Mouse (Mus musculus) limb, embryonic 14.5 days (tissue): ENCODE results near the gene Arhgap19. TPM values are rescaled to one million over a fixed set of nuclear protein-coding genes. Genes with fewer than 3 reads are reported as not detected.
A peak's percentile ranks its signal among the peaks of the same experiment; 100 is the strongest.

ENCODE experiments used
- ATAC-seq: fragments of 200-750 bp; cut with Nextera tagmentation; 2 replicates; pipeline ENCODE4 v1.8.0; 2017; ENCODE audit warnings: low read depth, moderate number of reproducible peaks, moderate TSS enrichment; ENCODE audit not compliant: low FRiP score
- DNase-seq: peaks from one replicate; pipeline ENCODE4 v3.0.0-alpha.2; 2015; ENCODE audit warnings: low spot score
- H3K27ac ChIP-seq: fragments of 300-500 bp; sonication (generic); replicated peaks from 2 replicates; pipeline ENCODE4 v1.5.1; 2014; ENCODE audit warnings: low read depth, mild to moderate bottlenecking, low read length, moderate library complexity, mixed read lengths
- H3K27me3 ChIP-seq: fragments of 300-500 bp; sonication (generic); 2 replicates; pipeline ENCODE4 v1.6.1; 2014; ENCODE audit warnings: low read length, mixed read lengths; ENCODE audit not compliant: control insufficient read depth, insufficient read depth
- H3K36me3 ChIP-seq: fragments of 300-500 bp; sonication (generic); 2 replicates; pipeline ENCODE4 v1.6.1; 2014; ENCODE audit warnings: mild to moderate bottlenecking, low read length, moderate library complexity, mixed read lengths; ENCODE audit not compliant: control insufficient read depth, insufficient read depth
- H3K4me1 ChIP-seq: fragments of 300-500 bp; sonication (generic); 2 replicates; pipeline ENCODE4 v1.6.1; 2014; ENCODE audit warnings: antibody characterized with exemption, low read length, mixed read lengths; ENCODE audit not compliant: control insufficient read depth, insufficient read depth
- H3K4me2 ChIP-seq: fragments of 300-500 bp; sonication (generic); replicated peaks from 2 replicates; pipeline ENCODE4 v1.6.1; 2014; ENCODE audit warnings: low read depth, mild to moderate bottlenecking, low read length, moderate library complexity; ENCODE audit not compliant: severe bottlenecking
- H3K4me3 ChIP-seq: fragments of 300-500 bp; sonication (generic); replicated peaks from 2 replicates; pipeline ENCODE4 v1.5.1; 2014; ENCODE audit warnings: low read length
- H3K9ac ChIP-seq: fragments of 300-500 bp; sonication (generic); 2 replicates; pipeline ENCODE4 v1.6.1; 2014; ENCODE audit warnings: mild to moderate bottlenecking, low read depth, low read length, moderate library complexity; ENCODE audit not compliant: severe bottlenecking
- H3K9me3 ChIP-seq: fragments of 300-500 bp; sonication (generic); 2 replicates; pipeline ENCODE4 v1.6.1; 2016; ENCODE audit warnings: low read length; ENCODE audit not compliant: control insufficient read depth
- POLR2A ChIP-seq: fragments of 200-500 bp; IDR thresholded peaks from 2 replicates; pipeline ENCODE4 v1.8.0; 2012; ENCODE audit warnings: inconsistent platforms, mild to moderate bottlenecking, moderate library complexity, borderline replicate concordance; ENCODE audit not compliant: insufficient read depth, insufficient read length; ENCODE audit errors: extremely low read depth
- WGBS: fragments of 180-500 bp; shearing (Covaris S2); extraction: QIAGEN DNeasy Blood & Tissue Kit; methylation state at CpG from one replicate; pipeline ENCODE4 v1.1.7; 2014; 5-methylcytosine and 5-hydroxymethylcytosine counted together
- polyA plus RNA-seq, 2 experiments: library from polyadenylated mRNA; depleted of rRNA in 1 of 2; stranded (reverse) in 1 of 2; unstranded in 1 of 2; fragments of >200 nt; fragmentation: Nextera tagmentation in 1 of 2; extraction: Ambion mirVana in 1 of 2; gene quantifications; 2 replicates each; pipeline versions ENCODE4 v1.2.1 to v1.2.3; 2012 to 2014

Arhgap19 gene
- polyA plus RNA-seq, 2 experiments = 18.8 to 19.7 TPM

DNA sequence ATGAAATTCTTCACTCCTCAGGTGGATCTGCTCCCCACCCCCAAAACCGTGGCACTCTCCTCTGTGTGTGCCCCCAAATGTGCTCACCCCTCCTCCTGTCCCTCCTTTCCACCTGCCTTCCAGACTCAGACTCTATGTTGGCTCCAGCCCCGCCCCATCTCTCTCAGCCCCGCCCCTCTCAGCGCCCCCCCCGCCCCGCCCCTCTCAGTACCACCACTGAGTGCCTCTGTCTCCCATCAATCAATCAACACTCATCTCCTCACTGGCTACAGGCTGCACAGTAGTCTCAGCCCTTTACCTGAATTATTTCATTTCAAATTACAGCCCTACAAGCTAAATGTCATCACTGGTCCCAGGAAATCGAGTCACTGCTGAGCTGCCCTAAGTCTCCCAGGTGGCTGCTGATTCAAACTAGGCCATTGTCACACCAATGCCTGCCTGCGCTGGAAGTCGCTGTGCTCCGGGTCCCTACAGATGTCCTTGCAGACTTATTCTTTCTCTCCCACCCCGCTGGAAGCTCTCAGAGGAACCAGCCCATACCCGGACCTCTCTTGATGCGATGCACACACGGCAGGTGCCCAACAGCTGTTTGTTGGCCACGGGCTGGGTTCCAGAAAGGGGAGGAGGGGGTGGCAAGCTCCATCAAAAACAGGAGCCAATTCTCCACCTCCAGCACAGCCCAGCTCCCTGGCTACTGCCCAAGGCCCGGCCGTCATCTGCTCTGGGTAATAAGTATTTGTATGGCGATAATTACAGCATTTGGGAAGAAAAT is 64.0 kb downstream of the Arhgap19 start:
- peaks cover 9% of the 10 kb centered on the region for H3K4me1 ChIP-seq
- H3K27ac ChIP-seq = no peak overlapping the region
- H3K4me2 ChIP-seq = no peak overlapping the region; the same call in 1 of the 2 replicates
- no peaks in the 10 kb centered on the region for H3K9me3 ChIP-seq
- peaks cover 46% of the 10 kb centered on the region for H3K27me3 ChIP-seq
- ATAC-seq (peak; percentile 55), DNase-seq (peak; percentile 51)
- WGBS = 2% methylated on average over 18 of the region's 18 CpGs
- no peak overlapping the region for H3K9ac ChIP-seq
- TF ChIP-seq POLR2A = no peak
- H3K36me3 ChIP-seq = no peaks in the 10 kb centered on the region
- H3K4me3 ChIP-seq = no peak overlapping the region

DNA sequence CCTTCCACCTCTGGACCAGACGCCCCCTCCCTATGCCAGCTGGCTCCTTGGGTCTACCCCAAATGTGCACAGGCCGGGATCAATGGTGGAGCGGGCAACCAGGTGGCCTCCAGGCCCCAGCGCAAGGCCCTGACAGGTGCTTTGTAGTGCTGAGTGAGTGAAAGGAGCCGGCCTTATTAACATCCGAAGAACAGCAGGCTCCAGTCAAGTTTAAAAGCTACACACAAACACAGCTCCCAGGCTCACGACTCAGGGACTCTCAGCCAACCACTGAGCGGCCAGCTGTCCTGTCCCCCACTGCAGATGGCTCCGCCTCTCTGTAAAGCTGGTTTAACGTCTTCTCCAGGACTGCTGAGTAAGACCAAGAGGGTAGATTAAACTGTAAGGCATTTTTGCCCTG is 67.2 kb downstream of the Arhgap19 start:
- Histone ChIP-seq H3K4me1 (peaks cover 9% of the 10 kb centered on the region), H3K4me3 (no peak overlapping the region), H3K27me3 (peaks cover 23% of the 10 kb centered on the region), H3K27ac (no peak overlapping the region), H3K36me3 (no peaks in the 10 kb centered on the region), H3K9ac (no peak overlapping the region), H3K4me2 (no peak overlapping the region), H3K9me3 (peaks cover 5% of the 10 kb centered on the region; the same call in 1 of the 2 replicates)
- ATAC-seq (peak; percentile 75), DNase-seq (peak; percentile 47)
- no peak for TF ChIP-seq POLR2A
- 3% methylated on average over 10 of the region's 10 CpGs for WGBS

DNA sequence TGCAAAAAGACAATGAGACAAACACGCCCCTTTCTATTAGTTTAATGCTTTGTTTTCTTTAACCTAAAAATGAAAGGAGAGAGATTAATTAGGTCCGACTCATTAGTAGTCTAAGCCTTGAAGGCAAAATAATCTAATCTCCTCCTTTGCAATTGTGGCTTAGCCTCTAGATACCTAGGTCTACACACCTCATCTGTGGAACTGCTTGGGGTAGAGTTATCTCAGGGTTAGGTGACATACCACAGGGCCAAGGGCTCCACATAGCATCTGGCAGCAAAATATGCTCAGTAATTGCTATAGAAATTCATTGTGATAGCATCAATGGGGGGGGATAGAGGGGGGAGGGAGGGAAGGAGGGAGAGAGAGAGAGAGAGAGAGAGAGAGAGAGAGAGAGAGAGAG is 76.4 kb downstream of the Arhgap19 start:
- no peak for TF ChIP-seq POLR2A
- ATAC-seq = no peak
- H3K27me3 ChIP-seq = no peaks in the 10 kb centered on the region
- WGBS = 58% methylated on average over 2 of the region's 2 CpGs
- no peaks in the 10 kb centered on the region for H3K36me3 ChIP-seq
- no peak overlapping the region for H3K4me2 ChIP-seq
- H3K27ac ChIP-seq = no peak overlapping the region
- 0 out of 2 replicates have a peak, but pooled peaks cover 6% of the 10 kb centered on the region for H3K4me1 ChIP-seq
- DNase-seq = no peak
- no peak overlapping the region for H3K4me3 ChIP-seq
- no peaks in the 10 kb centered on the region for H3K9me3 ChIP-seq
- no peak overlapping the region for H3K9ac ChIP-seq

DNA sequence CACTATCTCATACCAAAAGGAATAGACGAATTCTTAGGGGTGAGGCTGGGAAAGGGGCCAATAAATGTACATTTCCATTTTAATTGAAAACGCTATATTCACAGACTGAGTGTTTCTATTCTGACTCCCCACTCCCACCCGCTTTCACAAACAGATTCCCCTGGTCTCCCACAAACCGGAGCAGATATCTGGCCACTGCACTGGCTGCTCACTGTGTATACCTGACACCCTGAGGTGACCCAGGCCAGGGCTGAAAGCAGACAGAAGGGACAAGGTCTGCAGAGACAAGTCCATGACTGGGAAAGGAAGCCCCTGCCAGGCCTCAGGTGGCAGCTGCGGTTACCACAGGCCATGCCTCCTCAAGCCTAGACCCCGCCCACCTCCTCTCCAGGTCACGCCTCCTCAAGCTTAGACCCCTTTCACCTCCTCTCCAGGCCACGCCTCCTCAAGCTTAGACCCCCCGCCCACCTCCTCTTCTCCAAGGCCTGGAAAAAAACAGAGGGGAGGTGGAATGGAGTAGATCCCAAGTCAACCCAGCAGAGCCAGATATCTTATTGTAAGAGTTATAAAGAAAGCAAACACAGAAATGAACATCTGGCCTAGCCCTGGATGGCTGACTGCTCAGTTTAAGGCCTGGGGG is 76.9 kb downstream of the Arhgap19 start:
- WGBS = 38% methylated on average over 8 of the region's 9 CpGs
- Histone ChIP-seq H3K36me3 (no peaks in the 10 kb centered on the region), H3K27me3 (no peaks in the 10 kb centered on the region), H3K4me2 (no peak overlapping the region), H3K27ac (no peak overlapping the region), H3K4me3 (no peak overlapping the region), H3K4me1 (0 out of 2 replicates have a peak, but pooled peaks cover 6% of the 10 kb centered on the region), H3K9ac (no peak overlapping the region), H3K9me3 (no peaks in the 10 kb centered on the region)
- ATAC-seq = no peak; the same call in 1 of the 2 replicates
- TF ChIP-seq POLR2A = no peak
- no peak for DNase-seq

DNA sequence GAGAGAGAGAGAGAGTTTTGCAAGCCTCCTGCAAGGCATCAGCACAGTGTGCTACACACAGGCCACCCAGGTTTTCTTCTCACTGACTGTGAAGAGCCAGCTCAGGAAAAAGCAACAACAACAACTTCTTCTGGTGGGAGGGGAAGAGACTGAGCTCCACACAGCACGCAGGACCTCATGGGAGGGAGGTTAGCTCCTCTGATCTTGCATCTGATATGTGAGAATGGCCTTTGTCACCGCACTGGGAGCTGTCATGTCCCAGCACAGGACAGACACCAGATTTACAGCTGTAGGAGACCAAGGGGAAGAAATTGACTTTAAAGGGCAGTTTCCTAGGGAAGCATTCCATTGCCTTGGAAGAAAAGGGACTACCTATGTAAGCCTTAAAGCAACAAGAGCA is 78.5 kb downstream of the Arhgap19 start:
- Histone ChIP-seq H3K4me2 (no peak overlapping the region), H3K36me3 (no peaks in the 10 kb centered on the region), H3K27ac (no peak overlapping the region), H3K9me3 (no peaks in the 10 kb centered on the region), H3K4me3 (no peak overlapping the region), H3K4me1 (peaks cover 8% of the 10 kb centered on the region; the same call in 1 of the 2 replicates), H3K9ac (no peak overlapping the region), H3K27me3 (no peaks in the 10 kb centered on the region)
- ATAC-seq (no peak), DNase-seq (no peak)
- 7% methylated on average over 2 of the region's 2 CpGs for WGBS
- no peak for TF ChIP-seq POLR2A
